Mouse (Mus musculus) MEL (cell line): ENCODE measurements around the gene Gosr2. TPM values are rescaled to one million over a fixed set of nuclear protein-coding genes. Genes with fewer than 3 reads are reported as not detected.
"Not testable (repeated sequence)": the region's sequence is repeated elsewhere in the genome, so short reads cannot be mapped to it uniquely, and the experiment has no call there.

ENCODE experiments used
- DNase-seq: peaks from one replicate; pipeline ENCODE4 v3.0.0; 2011; ENCODE audit warnings: low read depth, low spot score
- H3K27ac ChIP-seq: 2 replicates; pipeline ENCODE4 v1.5.1; 2012; ENCODE audit warnings: low read depth, mild to moderate bottlenecking, control low read depth, low read length, moderate library complexity; ENCODE audit not compliant: control insufficient read depth
- H3K27me3 ChIP-seq, 2 experiments: fragments of 150-350 bp in 1 of 2; sonication (generic) in 1 of 2; 2 replicates each; pipeline ENCODE4 v1.6.1; 2012; ENCODE audit warnings: low read length in 2 of 2, mild to moderate bottlenecking in 2 of 2, improper control_type of control experiment in 1 of 2, moderate library complexity in 1 of 2; ENCODE audit not compliant: insufficient read depth in 2 of 2, control insufficient read depth in 1 of 2
- H3K36me3 ChIP-seq, 2 experiments: 2 replicates each; pipeline ENCODE4 v1.6.1; 2012 to 2014; ENCODE audit warnings: low read length in 2 of 2, improper control_type of control experiment in 1 of 2, inconsistent platforms in 1 of 2, mild to moderate bottlenecking in 1 of 2; ENCODE audit not compliant: insufficient read depth in 2 of 2, control insufficient read depth in 1 of 2
- H3K4me1 ChIP-seq, 2 experiments: fragments of 150-350 bp in 1 of 2; sonication (generic) in 1 of 2; 2 replicates each; pipeline ENCODE4 v1.6.1; 2012; ENCODE audit warnings: low read length in 2 of 2, improper control_type of control experiment in 1 of 2, mild to moderate bottlenecking in 1 of 2; ENCODE audit not compliant: insufficient read depth in 2 of 2, control insufficient read depth in 1 of 2
- H3K4me3 ChIP-seq, 2 experiments: fragments of 150-350 bp in 1 of 2; sonication (generic) in 1 of 2; 2 replicates each; pipeline ENCODE4 v1.5.1; 2012; ENCODE audit warnings: low read depth in 2 of 2, low read length in 2 of 2, mild to moderate bottlenecking in 2 of 2, moderate library complexity in 2 of 2, control low read depth in 1 of 2, improper control_type of control experiment in 1 of 2; ENCODE audit not compliant: control insufficient read depth in 1 of 2, insufficient read depth in 1 of 2
- H3K79me2 ChIP-seq: 2 replicates; pipeline ENCODE4 v1.6.1; 2012; ENCODE audit warnings: mild to moderate bottlenecking, low read length, moderate library complexity; ENCODE audit not compliant: control insufficient read depth, poor library complexity, insufficient read depth
- H3K9ac ChIP-seq: 2 replicates; pipeline ENCODE4 v1.6.1; 2012; ENCODE audit warnings: low read depth, mild to moderate bottlenecking, control low read depth, low read length, moderate library complexity; ENCODE audit not compliant: control insufficient read depth, poor library complexity, severe bottlenecking
- H3K9me3 ChIP-seq: fragments of 150-350 bp; sonication (generic); replicated peaks from 2 replicates; pipeline ENCODE4 v1.6.1; 2012; ENCODE audit warnings: mild to moderate bottlenecking, low read length, improper control_type of control experiment, moderate library complexity; ENCODE audit not compliant: insufficient read depth
- CHD1 ChIP-seq: IDR thresholded peaks from 2 replicates; pipeline ENCODE4 v1.6.1; 2012; ENCODE audit warnings: low read depth, mild to moderate bottlenecking, inconsistent platforms, low read length, improper control_type of control experiment
- CTCF ChIP-seq, 3 experiments: IDR thresholded peaks in 2 of 3; conservative IDR thresholded peaks in 1 of 3; 2 replicates each; pipeline ENCODE4 v1.5.1; 2011 to 2012; ENCODE audit warnings: low read length in 3 of 3, low read depth in 2 of 3, mild to moderate bottlenecking in 2 of 3, improper control_type of control experiment in 1 of 3, inconsistent platforms in 1 of 3, mixed read lengths in 1 of 3, moderate library complexity in 1 of 3; ENCODE audit not compliant: control insufficient read depth in 1 of 3, insufficient read depth in 1 of 3, poor library complexity in 1 of 3, severe bottlenecking in 1 of 3
- GABPA ChIP-seq: IDR thresholded peaks from 2 replicates; pipeline ENCODE4 v1.6.1; 2012; ENCODE audit warnings: low read depth, mild to moderate bottlenecking, inconsistent platforms, low read length, improper control_type of control experiment, moderate library complexity
- JUND ChIP-seq: IDR thresholded peaks from 2 replicates; pipeline ENCODE4 v1.6.1; 2011; ENCODE audit warnings: low read depth, mild to moderate bottlenecking, improper control_type of control experiment, low read length
- KAT2A ChIP-seq: conservative IDR thresholded peaks from 2 replicates; pipeline ENCODE4 v1.6.1; 2012; ENCODE audit warnings: low read depth, low read length, improper control_type of control experiment, inconsistent platforms
- MAX ChIP-seq: IDR thresholded peaks from 2 replicates; pipeline ENCODE4 v1.6.1; 2011; ENCODE audit warnings: low read length, improper control_type of control experiment
- MEF2A ChIP-seq: IDR thresholded peaks from 2 replicates; pipeline ENCODE4 v1.6.1; 2014; ENCODE audit warnings: low read depth, mild to moderate bottlenecking, inconsistent platforms, low read length, improper control_type of control experiment; ENCODE audit not compliant: poor library complexity, insufficient replicate concordance, severe bottlenecking; ENCODE audit errors: extremely low read depth
- MXI1 ChIP-seq: IDR thresholded peaks from 2 replicates; pipeline ENCODE4 v1.6.1; 2011; ENCODE audit warnings: mild to moderate bottlenecking, low read depth, low read length, improper control_type of control experiment
- MYB ChIP-seq: IDR thresholded peaks from 2 replicates; pipeline ENCODE4 v1.6.1; 2011; ENCODE audit warnings: mild to moderate bottlenecking, low read depth, low read length, improper control_type of control experiment
- NELFE ChIP-seq: IDR thresholded peaks from 2 replicates; pipeline ENCODE4 v1.6.1; 2011; ENCODE audit warnings: low read depth, low read length, improper control_type of control experiment
- POLR2A ChIP-seq, 2 experiments: IDR thresholded peaks; 2 replicates each; pipeline ENCODE4 v1.6.1; 2011 to 2012; ENCODE audit warnings: low read length in 2 of 2, mild to moderate bottlenecking in 2 of 2, control low read depth in 1 of 2, improper control_type of control experiment in 1 of 2, low read depth in 1 of 2, moderate library complexity in 1 of 2; ENCODE audit not compliant: control insufficient read depth in 1 of 2, insufficient read depth in 1 of 2, poor library complexity in 1 of 2
- POLR2AphosphoS2 ChIP-seq: IDR thresholded peaks from 2 replicates; pipeline ENCODE4 v1.6.1; 2011; ENCODE audit warnings: low read length, improper control_type of control experiment
- RAD21 ChIP-seq: IDR thresholded peaks from 2 replicates; pipeline ENCODE4 v1.6.1; 2011; ENCODE audit warnings: mild to moderate bottlenecking, low read depth, low read length, improper control_type of control experiment
- SIN3A ChIP-seq: IDR thresholded peaks from 2 replicates; pipeline ENCODE4 v1.6.1; 2012; ENCODE audit warnings: low read length, improper control_type of control experiment, inconsistent platforms
- SMC3 ChIP-seq: IDR thresholded peaks from 2 replicates; pipeline ENCODE4 v1.6.1; 2011; ENCODE audit warnings: low read depth, low read length, improper control_type of control experiment
- USF1 ChIP-seq: IDR thresholded peaks from 2 replicates; pipeline ENCODE4 v1.6.1; 2014; ENCODE audit warnings: low read depth, mild to moderate bottlenecking, inconsistent platforms, low read length, improper control_type of control experiment, moderate library complexity
- polyA plus RNA-seq, 2 experiments: library from polyadenylated mRNA; stranded (reverse) in 1 of 2; unstranded in 1 of 2; fragments of >175 nt in 1 of 2; fragments of >200 nt in 1 of 2; gene quantifications; 2 replicates each; pipeline versions ENCODE4 v1.2.1 to v1.2.4; 2012; ENCODE audit warnings: low replicate concordance in 2 of 2, low read depth in 1 of 2; ENCODE audit not compliant: insufficient read length in 2 of 2, insufficient read depth in 1 of 2, missing spikeins in 1 of 2
- total RNA-seq: library from RNA; depleted of rRNA; stranded (reverse); fragments of 300-350 nt; gene quantifications from 2 replicates; pipeline ENCODE4 v1.2.3, GENCODE M21; 2012

Gosr2 gene
- total and polyA plus RNA-seq, 3 experiments, result 101 to 149 TPM; not detected in 1

DNA sequence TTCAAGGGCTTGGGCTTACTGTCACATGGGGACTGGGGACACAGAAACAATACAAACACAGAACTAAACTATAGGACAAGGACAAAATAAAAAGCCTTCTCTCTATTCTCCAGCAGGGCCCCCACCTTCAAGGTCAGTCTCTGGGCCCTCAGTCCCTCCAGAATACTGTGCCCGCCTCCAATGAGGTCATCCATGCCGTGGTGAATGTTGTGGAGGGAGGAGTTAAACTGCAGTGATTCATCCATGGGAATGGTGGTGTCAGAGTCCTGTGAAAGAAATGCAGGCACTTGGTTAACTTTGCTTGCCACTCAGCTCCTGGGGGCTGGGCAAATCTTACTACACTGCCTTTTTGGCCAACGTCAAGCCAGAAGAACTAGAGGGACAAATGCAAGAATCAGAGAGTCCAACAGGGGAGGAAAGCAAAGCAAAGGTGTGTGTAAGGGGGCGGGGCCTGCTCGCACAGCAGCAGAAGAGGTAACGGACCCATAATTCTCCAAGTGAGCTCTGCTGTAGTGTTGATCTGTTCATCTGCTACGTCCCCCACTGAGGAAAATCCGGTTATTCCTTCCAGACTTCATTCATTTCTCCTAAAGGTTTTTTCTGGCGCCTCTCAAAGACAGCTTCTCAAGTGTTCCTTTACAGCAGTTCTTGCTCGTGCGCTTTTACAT is 13.9 kb downstream of the Gosr2 start:
- no peak overlapping the region for H3K9ac ChIP-seq
- no peaks in the 10 kb centered on the region for H3K27me3 ChIP-seq
- no peaks in the 10 kb centered on the region for H3K79me2 ChIP-seq
- H3K36me3 ChIP-seq, result peaks cover 0 to 35% of the 10 kb centered on the region in 2 experiments; a peak in 2 of 4 replicates
- H3K4me1 ChIP-seq, result no peaks in the 10 kb centered on the region
- no peak for DNase-seq
- no peaks in the 10 kb centered on the region for H3K9me3 ChIP-seq
- no peak overlapping the region for H3K4me3 ChIP-seq
- TF ChIP-seq MXI1 (no peak), POLR2A (IDR thresholded peaks at IDR 0.05; ENCODE audit: control insufficient read depth in 1 of 2, insufficient read depth in 1 of 2, low read depth in 1 of 2, low read length in 2 of 2, poor library complexity in 1 of 2) (no peak), SIN3A (no peak), SMC3 (no peak), MEF2A (no peak), USF1 (no peak), KAT2A (no peak), GABPA (no peak), MAX (no peak), POLR2AphosphoS2 (no peak), NELFE (no peak), MYB (no peak), JUND (no peak), CHD1 (no peak), RAD21 (no peak)
- TF ChIP-seq, all 39 proteins: peak for 0
- no peak overlapping the region for H3K27ac ChIP-seq

DNA sequence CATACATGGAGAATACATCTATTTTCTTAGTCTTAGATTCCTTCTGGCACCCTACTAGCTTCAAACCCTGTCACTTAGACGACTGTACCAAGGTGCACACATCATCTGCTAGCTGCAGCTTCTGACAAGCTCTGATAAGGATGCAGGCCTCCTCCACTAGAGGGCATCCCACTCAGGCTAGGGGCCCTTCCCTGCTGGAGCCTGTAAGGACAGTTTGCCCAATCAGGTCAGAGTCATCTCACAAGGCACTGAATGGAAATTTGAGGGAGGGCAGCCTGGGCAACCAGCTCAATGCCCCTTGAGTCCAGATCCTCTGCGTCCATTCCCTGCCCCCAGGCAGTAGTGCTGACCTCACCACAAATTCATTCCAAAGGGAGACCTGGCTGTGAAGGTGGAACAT is 20.7 kb downstream of the Gosr2 start:
- not testable (repeated sequence) for H3K9ac ChIP-seq, H3K9me3 ChIP-seq, H3K27ac ChIP-seq, H3K4me1 ChIP-seq, H3K79me2 ChIP-seq, H3K27me3 ChIP-seq
- TF ChIP-seq RAD21, result peak; percentile 9; the same call in 1 of the 2 replicates
- peak; percentile 46 for TF ChIP-seq SMC3
- TF ChIP-seq CTCF (IDR thresholded peaks at IDR 0.05 in 2 of 3, conservative IDR thresholded peaks at IDR 0.05 in 1 of 3; ENCODE audit: control insufficient read depth in 1 of 3, insufficient read depth in 1 of 3, low read depth in 2 of 3, low read length in 3 of 3, poor library complexity in 1 of 3, severe bottlenecking in 1 of 3), result peak; percentile 59 to 75 (median 67)
- TF ChIP-seq, all 39 proteins: peak for 3; not testable (repeated sequence) for 36
- peak; percentile 78 for DNase-seq
- not testable (repeated sequence) for H3K4me3 ChIP-seq
- peaks cover 0 to 11% of the 10 kb centered on the region in 2 experiments; a peak in 2 of 4 replicates for H3K36me3 ChIP-seq
